Mouse (Mus musculus): Measurements from ENCODE around the gene Zbtb38. TPM values are rescaled to one million over a fixed set of nuclear protein-coding genes. Genes with fewer than 3 reads are reported as not detected.

Gene Zbtb38
- polyA plus RNA-seq, 1 experiment from 2014 or later, result 44.0 TPM

GRCm38 (mm10) chr9:96633771-96634170, 118.9 kb downstream of the Zbtb38 start:
- peaks cover 21% of the 10 kb centered on the region for H3K27me3 ChIP-seq
- no peaks in the 10 kb centered on the region for H3K9me3 ChIP-seq
- H3K4me1 ChIP-seq (replicated peaks), result peaks cover 15% of the 10 kb centered on the region
- H3K36me3 ChIP-seq, result no peaks in the 10 kb centered on the region
- H3K4me2 ChIP-seq, result no peak overlapping the region
- no peak for ATAC-seq (ENCODE audit: low FRiP score)
- H3K27ac ChIP-seq, result no peak overlapping the region
- H3K4me3 ChIP-seq, result no peak overlapping the region
- WGBS, result 94% methylated on average over 2 of the region's 2 CpGs
- no peak overlapping the region for H3K9ac ChIP-seq

Other genes starting within 250 kb of the Zbtb38 start
- gene Gm28729, start 227.6 kb downstream of the Zbtb38 start, polyA plus RNA-seq (2015; fragmentation: Nextera tagmentation; extraction: Ambion mirVana), result 0.19 and 0.40 TPM in 2 replicates
- gene Rasa2, start 121.2 kb downstream of the Zbtb38 start, polyA plus RNA-seq (2015; fragmentation: Nextera tagmentation; extraction: Ambion mirVana), result 18.3 and 19.5 TPM in 2 replicates
- gene Pxylp1, start 139.8 kb upstream of the Zbtb38 start, polyA plus RNA-seq (2015; fragmentation: Nextera tagmentation; extraction: Ambion mirVana), result 55.7 and 57.4 TPM in 2 replicates

All from hindbrain, embryonic 13.5 days (tissue).